Mouse (Mus musculus) small intestine, adult 2 months (tissue): ENCODE results near the gene Fam78a.

Experiments used
- CTCF ChIP-seq: fragments of 200-500 bp; IDR thresholded peaks from 2 replicates; pipeline ENCODE4 v1.5.1; 2012; ENCODE audit warnings: low read depth, mild to moderate bottlenecking, control low read depth, inconsistent platforms, low read length, moderate library complexity, mixed read lengths; ENCODE audit not compliant: insufficient replicate concordance, insufficient read length; ENCODE audit errors: extremely low read depth
- POLR2A ChIP-seq: fragments of 200-500 bp; IDR thresholded peaks from 2 replicates; pipeline ENCODE4 v1.6.1; 2012; ENCODE audit warnings: low read depth, mild to moderate bottlenecking, control low read depth, inconsistent platforms, low read length, moderate library complexity

- no peak for TF ChIP-seq CTCF
- no peak for TF ChIP-seq POLR2A
Measured at GRCm38 (mm10) chr2:32075368-32075767, 9.3 kb downstream of the Fam78a start.
